Mouse (Mus musculus): ENCODE results near the gene Gsdma. TPM values are rescaled to one million over a fixed set of nuclear protein-coding genes. Genes with fewer than 3 reads are reported as not detected.

Gsdma gene
- polyA plus RNA-seq, 1 experiment, result 0.22 TPM

- Histone ChIP-seq H3K27ac (ENCODE audit: insufficient read depth, low read length) (no peak overlapping the region), H3K36me3 (ENCODE audit: control insufficient read depth, insufficient read depth, low read length, poor library complexity, severe bottlenecking) (no peaks in the 10 kb centered on the region; the same call in 1 of the 2 replicates), H3K4me1 (ENCODE audit: control insufficient read depth, insufficient read depth, low read length) (peaks cover 2% of the 10 kb centered on the region), H3K4me3 (ENCODE audit: low read depth, low read length) (no peak overlapping the region), H3K9me3 (replicated peaks; ENCODE audit: control insufficient read depth, insufficient read depth, low read length, poor library complexity, severe bottlenecking) (no peaks in the 10 kb centered on the region), H3K9ac (ENCODE audit: low read depth, poor library complexity, severe bottlenecking) (no peak overlapping the region), H3K27me3 (ENCODE audit: control insufficient read depth, insufficient read depth, low read length, poor library complexity, severe bottlenecking) (no peaks in the 10 kb centered on the region)
- TF ChIP-seq CTCF (IDR thresholded peaks at IDR 0.05; ENCODE audit: low read depth, low read length) (peak; percentile 91), POLR2A (IDR thresholded peaks at IDR 0.05; ENCODE audit: insufficient read depth, low read length) (no peak), EP300 (IDR thresholded peaks at IDR 0.05; ENCODE audit: insufficient read depth, low read depth, low read length) (no peak)
Measured at GRCm38 (mm10) chr11:98717904-98718303, 53.8 kb downstream of the Gsdma start.

GRCm38 (mm10) chr11:98720756-98721155 lies 56.6 kb downstream of the Gsdma start:
- TF ChIP-seq CTCF (IDR thresholded peaks at IDR 0.05; ENCODE audit: low read depth, low read length), result no peak
- TF ChIP-seq POLR2A (IDR thresholded peaks at IDR 0.05; ENCODE audit: insufficient read depth, low read length), result no peak
- no peak for TF ChIP-seq EP300 (IDR thresholded peaks at IDR 0.05; ENCODE audit: insufficient read depth, low read depth, low read length)
- H3K9me3 ChIP-seq (replicated peaks; ENCODE audit: control insufficient read depth, insufficient read depth, low read length, poor library complexity, severe bottlenecking), result no peaks in the 10 kb centered on the region
- H3K27me3 ChIP-seq (ENCODE audit: control insufficient read depth, insufficient read depth, low read length, poor library complexity, severe bottlenecking), result no peaks in the 10 kb centered on the region
- H3K4me1 ChIP-seq (ENCODE audit: control insufficient read depth, insufficient read depth, low read length), result peaks cover 2% of the 10 kb centered on the region
- H3K9ac ChIP-seq (ENCODE audit: low read depth, poor library complexity, severe bottlenecking), result no peak overlapping the region
- no peak overlapping the region for H3K27ac ChIP-seq (ENCODE audit: insufficient read depth, low read length)
- H3K4me3 ChIP-seq (ENCODE audit: low read depth, low read length), result no peak overlapping the region
- 0 out of 2 replicates have a peak, but pooled peaks cover 2% of the 10 kb centered on the region for H3K36me3 ChIP-seq (ENCODE audit: control insufficient read depth, insufficient read depth, low read length, poor library complexity, severe bottlenecking)

DNA sequence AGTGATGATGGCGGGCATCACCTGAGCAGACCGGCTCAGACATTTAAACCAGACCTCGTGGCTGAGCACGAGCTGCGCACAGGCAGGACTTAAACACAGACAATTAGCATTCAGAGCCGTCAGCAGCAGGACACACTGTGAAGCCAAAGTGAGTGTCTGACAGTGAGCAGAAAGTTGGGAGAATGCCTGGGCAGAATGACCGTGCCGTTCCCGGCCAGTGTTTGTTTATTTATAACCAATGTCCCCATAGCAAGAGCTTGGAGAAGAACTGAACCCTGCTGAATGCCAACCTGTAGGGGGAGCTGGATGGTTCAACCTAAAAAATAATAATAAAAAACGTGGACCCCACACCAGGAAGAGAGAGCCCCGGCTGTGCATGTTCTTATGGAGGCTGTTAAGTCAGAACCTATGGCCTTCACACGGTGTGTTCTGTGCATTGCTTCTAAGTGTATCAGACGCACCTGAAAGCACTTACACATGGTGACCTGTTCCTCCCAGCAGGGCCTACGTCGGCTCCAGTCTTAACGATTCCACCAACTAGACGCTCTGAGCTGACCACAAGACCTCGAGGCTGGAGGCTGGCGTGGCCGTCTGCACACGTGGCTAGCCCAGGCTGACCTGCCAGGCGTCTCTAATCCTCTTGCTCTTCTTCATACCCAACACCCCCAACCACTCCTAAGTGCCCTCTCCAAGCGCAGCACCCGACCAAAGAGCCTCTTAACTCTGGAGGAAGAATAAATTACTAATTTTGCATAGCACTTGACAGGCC lies 57.5 kb downstream of the Gsdma start:
- Histone ChIP-seq H3K9ac (ENCODE audit: low read depth, poor library complexity, severe bottlenecking) (no peak overlapping the region), H3K27me3 (ENCODE audit: control insufficient read depth, insufficient read depth, low read length, poor library complexity, severe bottlenecking) (no peaks in the 10 kb centered on the region), H3K9me3 (replicated peaks; ENCODE audit: control insufficient read depth, insufficient read depth, low read length, poor library complexity, severe bottlenecking) (no peaks in the 10 kb centered on the region), H3K27ac (ENCODE audit: insufficient read depth, low read length) (no peak overlapping the region), H3K36me3 (ENCODE audit: control insufficient read depth, insufficient read depth, low read length, poor library complexity, severe bottlenecking) (0 out of 2 replicates have a peak, but pooled peaks cover 2% of the 10 kb centered on the region), H3K4me3 (ENCODE audit: low read depth, low read length) (no peak overlapping the region), H3K4me1 (ENCODE audit: control insufficient read depth, insufficient read depth, low read length) (peaks cover 2% of the 10 kb centered on the region)
- no peak for TF ChIP-seq CTCF (IDR thresholded peaks at IDR 0.05; ENCODE audit: low read depth, low read length)
- no peak for TF ChIP-seq POLR2A (IDR thresholded peaks at IDR 0.05; ENCODE audit: insufficient read depth, low read length)
- no peak for TF ChIP-seq EP300 (IDR thresholded peaks at IDR 0.05; ENCODE audit: insufficient read depth, low read depth, low read length)

GRCm38 (mm10) chr11:98723098-98723497 lies 58.9 kb downstream of the Gsdma start:
- H3K27ac ChIP-seq (ENCODE audit: insufficient read depth, low read length), result no peak overlapping the region
- peaks cover 9% of the 10 kb centered on the region for H3K36me3 ChIP-seq (ENCODE audit: control insufficient read depth, insufficient read depth, low read length, poor library complexity, severe bottlenecking)
- H3K4me3 ChIP-seq (ENCODE audit: low read depth, low read length), result no peak overlapping the region
- H3K9ac ChIP-seq (ENCODE audit: low read depth, poor library complexity, severe bottlenecking), result no peak overlapping the region
- TF ChIP-seq CTCF (IDR thresholded peaks at IDR 0.05; ENCODE audit: low read depth, low read length) (no peak), EP300 (IDR thresholded peaks at IDR 0.05; ENCODE audit: insufficient read depth, low read depth, low read length) (no peak), POLR2A (IDR thresholded peaks at IDR 0.05; ENCODE audit: insufficient read depth, low read length) (no peak)
- H3K4me1 ChIP-seq (ENCODE audit: control insufficient read depth, insufficient read depth, low read length), result peaks cover 2% of the 10 kb centered on the region
- no peaks in the 10 kb centered on the region for H3K27me3 ChIP-seq (ENCODE audit: control insufficient read depth, insufficient read depth, low read length, poor library complexity, severe bottlenecking)
- H3K9me3 ChIP-seq (replicated peaks; ENCODE audit: control insufficient read depth, insufficient read depth, low read length, poor library complexity, severe bottlenecking), result no peaks in the 10 kb centered on the region

GRCm38 (mm10) chr11:98725926-98726506 lies 61.9 kb downstream of the Gsdma start:
- H3K27ac ChIP-seq (ENCODE audit: insufficient read depth, low read length), result no peak overlapping the region
- H3K27me3 ChIP-seq (ENCODE audit: control insufficient read depth, insufficient read depth, low read length, poor library complexity, severe bottlenecking), result no peaks in the 10 kb centered on the region
- peaks cover 9% of the 10 kb centered on the region for H3K36me3 ChIP-seq (ENCODE audit: control insufficient read depth, insufficient read depth, low read length, poor library complexity, severe bottlenecking)
- H3K4me3 ChIP-seq (ENCODE audit: low read depth, low read length), result no peak overlapping the region
- TF ChIP-seq CTCF (IDR thresholded peaks at IDR 0.05; ENCODE audit: low read depth, low read length) (no peak), EP300 (IDR thresholded peaks at IDR 0.05; ENCODE audit: insufficient read depth, low read depth, low read length) (no peak), POLR2A (IDR thresholded peaks at IDR 0.05; ENCODE audit: insufficient read depth, low read length) (no peak)
- no peaks in the 10 kb centered on the region for H3K4me1 ChIP-seq (ENCODE audit: control insufficient read depth, insufficient read depth, low read length)
- H3K9me3 ChIP-seq (replicated peaks; ENCODE audit: control insufficient read depth, insufficient read depth, low read length, poor library complexity, severe bottlenecking), result no peaks in the 10 kb centered on the region
- no peak overlapping the region for H3K9ac ChIP-seq (ENCODE audit: low read depth, poor library complexity, severe bottlenecking)

Other genes with a start within 250 kb of the Gsdma start
- 65.1 and 67.2 TPM in 2 replicates for gene Mien1, start 225.4 kb upstream of the Gsdma start, polyA plus RNA-seq (2011; ENCODE audit: insufficient read depth, insufficient read length, low read depth, missing spikeins)
- gene Grb7, start 218.0 kb upstream of the Gsdma start, polyA plus RNA-seq (2011; ENCODE audit: insufficient read depth, insufficient read length, low read depth, missing spikeins), result 45.6 and 48.2 TPM in 2 replicates
- gene Ikzf3, start 118.3 kb upstream of the Gsdma start, polyA plus RNA-seq (2011; ENCODE audit: insufficient read depth, insufficient read length, low read depth, missing spikeins), result not detected in 2 replicates
- not detected in 2 replicates for gene Zpbp2, start 113.3 kb upstream of the Gsdma start, polyA plus RNA-seq (2011; ENCODE audit: insufficient read depth, insufficient read length, low read depth, missing spikeins)
- 19.3 and 20.0 TPM in 2 replicates for gene Ormdl3, start 77.0 kb upstream of the Gsdma start, polyA plus RNA-seq (2011; ENCODE audit: insufficient read depth, insufficient read length, low read depth, missing spikeins)
- not detected in 2 replicates for gene Lrrc3c, start 66.1 kb upstream of the Gsdma start, polyA plus RNA-seq (2011; ENCODE audit: insufficient read depth, insufficient read length, low read depth, missing spikeins)
- 50.0 and 53.5 TPM in 2 replicates for gene Gm12355, start 38.7 kb upstream of the Gsdma start, polyA plus RNA-seq (2011; ENCODE audit: insufficient read depth, insufficient read length, low read depth, missing spikeins)
- gene Gsdma3, start 38.0 kb upstream of the Gsdma start, polyA plus RNA-seq (2011; ENCODE audit: insufficient read depth, insufficient read length, low read depth, missing spikeins), result not detected in 2 replicates
- not detected in 2 replicates for gene Gsdma2, start 17.6 kb upstream of the Gsdma start, polyA plus RNA-seq (2011; ENCODE audit: insufficient read depth, insufficient read length, low read depth, missing spikeins)
- gene Psmd3, start 18.2 kb downstream of the Gsdma start, polyA plus RNA-seq (2011; ENCODE audit: insufficient read depth, insufficient read length, low read depth, missing spikeins), result 123 and 129 TPM in 2 replicates
- gene Csf3, start 36.9 kb downstream of the Gsdma start, polyA plus RNA-seq (2011; ENCODE audit: insufficient read depth, insufficient read length, low read depth, missing spikeins), result not detected in 2 replicates
- 83.5 and 85.8 TPM in 2 replicates for gene Med24, start 65.1 kb downstream of the Gsdma start, polyA plus RNA-seq (2011; ENCODE audit: insufficient read depth, insufficient read length, low read depth, missing spikeins)
- gene Thra, start 76.3 kb downstream of the Gsdma start, polyA plus RNA-seq (2011; ENCODE audit: insufficient read depth, insufficient read length, low read depth, missing spikeins), result 20.7 and 24.6 TPM in 2 replicates
- gene Nr1d1, start 111.0 kb downstream of the Gsdma start, polyA plus RNA-seq (2011; ENCODE audit: insufficient read depth, insufficient read length, low read depth, missing spikeins), result 7.4 and 7.5 TPM in 2 replicates
- gene Msl1, start 131.2 kb downstream of the Gsdma start, polyA plus RNA-seq (2011; ENCODE audit: insufficient read depth, insufficient read length, low read depth, missing spikeins), result 68.7 and 69.1 TPM in 2 replicates
- gene Casc3, start 140.6 kb downstream of the Gsdma start, polyA plus RNA-seq (2011; ENCODE audit: insufficient read depth, insufficient read length, low read depth, missing spikeins), result 55.0 and 57.7 TPM in 2 replicates
- 3.5 and 4.0 TPM in 2 replicates for gene Rapgefl1, start 172.4 kb downstream of the Gsdma start, polyA plus RNA-seq (2011; ENCODE audit: insufficient read depth, insufficient read length, low read depth, missing spikeins)
- gene Wipf2, start 199.3 kb downstream of the Gsdma start, polyA plus RNA-seq (2011; ENCODE audit: insufficient read depth, insufficient read length, low read depth, missing spikeins), result 36.5 and 40.3 TPM in 2 replicates
- gene Cdc6, start 243.4 kb downstream of the Gsdma start, polyA plus RNA-seq (2011; ENCODE audit: insufficient read depth, insufficient read length, low read depth, missing spikeins), result 54.3 and 55.8 TPM in 2 replicates

All from ES-Bruce4 (cell line).